Mouse (Mus musculus) stomach, postnatal 0 days (tissue): Measurements from ENCODE around the gene Tubg1.

Experiments
- CTCF ChIP-seq: IDR thresholded peaks from 2 replicates; pipeline ENCODE4 v1.5.1; 2016; ENCODE audit warnings: antibody characterized with exemption, low read depth, mild to moderate bottlenecking, moderate library complexity
- EP300 ChIP-seq: optimal IDR thresholded peaks from 2 replicates; pipeline ENCODE3; 2016; ENCODE audit warnings: antibody characterized with exemption

DNA sequence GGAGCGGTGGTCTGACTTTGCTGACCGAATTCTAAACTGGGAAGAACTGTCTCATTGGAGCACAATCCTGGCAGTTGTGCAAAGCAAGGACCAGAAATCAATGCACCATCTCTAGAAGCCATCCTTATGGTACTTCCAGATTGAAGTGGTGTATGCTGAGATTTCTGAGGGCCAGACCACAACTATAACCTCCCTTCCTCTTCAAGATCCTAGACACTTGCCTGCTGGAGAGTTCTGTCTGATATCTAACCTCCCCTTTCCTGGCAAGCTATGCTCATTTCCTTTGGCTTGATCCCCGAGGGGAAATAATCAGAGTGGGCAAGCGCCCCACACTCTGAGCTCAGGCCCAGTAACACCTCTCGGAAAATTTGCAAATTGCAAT lies 52.7 kb downstream of the Tubg1 start:
- no peak for TF ChIP-seq CTCF
- no peak for TF ChIP-seq EP300
